Mouse (Mus musculus) ES-Bruce4 (cell line): ENCODE results near the gene Gas8.

Source experiments
- CTCF ChIP-seq: IDR thresholded peaks from one replicate; pipeline ENCODE4 v1.8.1; 2011; ENCODE audit warnings: low read depth, low read length
- POLR2A ChIP-seq: IDR thresholded peaks from one replicate; pipeline ENCODE4 v1.8.1; 2011; ENCODE audit warnings: low read length; ENCODE audit not compliant: insufficient read depth

- TF ChIP-seq CTCF (no peak), POLR2A (no peak)
Observed at GRCm38 (mm10) chr8:123516596-123516995, 2.0 kb upstream of the Gas8 start.
